ENCODE assay signal across 9 mouse cellular contexts in genomic region chr7:27302172-27302571, GRCm38 (mm10). TPM values are rescaled to one million over a fixed set of nuclear protein-coding genes. Genes with fewer than 3 reads are reported as not detected.
DNase-seq lines count a peak whose midpoint lies in the region; ATAC-seq and TF ChIP-seq lines count a peak whose summit lies in the region.
"Had no signal": no experiment of that assay in that cellular context is flagged by ENCODE, and none has a peak within 500 bp of the region (broad histone marks: within the 10 kb centered on the region; RNA-seq: fewer than 3 reads in every experiment).

No protein-coding gene starts in this region.

- H3K27me3 ChIP-seq in C2C12 (ENCODE audit: control insufficient read depth, insufficient read depth, insufficient read length), result no peaks in the 10 kb centered on the region
- no peaks in the 10 kb centered on the region for H3K27me3 ChIP-seq in Patski
- no peaks in the 10 kb centered on the region for H3K27me3 ChIP-seq in heart, adult 2 months (ENCODE audit: control insufficient read depth, insufficient read depth, low read length)

- no peak overlapping the region for H3K27ac ChIP-seq in heart, adult 2 months

- H3K9ac ChIP-seq in heart, adult 2 months (ENCODE audit: low read depth, low read length), result no peak overlapping the region

- TF ChIP-seq EP300 in heart, adult 2 months (IDR thresholded peaks at IDR 0.05; ENCODE audit: insufficient read depth, low read depth, low read length), result peak; percentile 96

- DNase-seq in Patski (ENCODE audit: low read depth, low spot score), result no peak
- DNase-seq in cerebellum, postnatal 25 days, result peak; percentile 78 to 86
- peak; percentile 76 to 81 for DNase-seq in heart, adult 2 months
- DNase-seq in kidney, postnatal 10 days, result peak; percentile 87
- peak; percentile 76 for DNase-seq in lung, adult 2 months
- peak; percentile 84 for DNase-seq in retina, embryonic 14.5 days (ENCODE audit: low spot score)

- 9% methylated on average over 11 of the region's 11 CpGs for WGBS in heart, adult 2 months
- 7% methylated on average over 11 of the region's 11 CpGs for WGBS in lung, adult 2 months

- peaks cover 1% of the 10 kb centered on the region for H3K4me1 ChIP-seq in heart, adult 2 months (ENCODE audit: control insufficient read depth, insufficient read depth, low read length)
- no peaks in the 10 kb centered on the region for H3K4me1 ChIP-seq in lung, adult 2 months (ENCODE audit: control insufficient read depth, insufficient read depth, low read length)

- CTCF ChIA-PET in Patski (lab: Charles Lee), result interaction anchor here (1.0 to 1.9 kb wide), 7 partner anchors 9 to 29 kb away, joined by 3 to 17 read pairs (median 5); no protein-coding TSS in a partner anchor

- ATAC-seq in Patski, result peak; percentile 52
- ATAC-seq in inflammation-experienced regulatory T-cells, adult 6 months, result no peak

- no peak overlapping the region for H3ac ChIP-seq in C2C12 (ENCODE audit: control insufficient read depth, insufficient read length, low read depth)

- no peak for TF ChIP-seq POLR2A in heart, adult 2 months (IDR thresholded peaks at IDR 0.05; ENCODE audit: insufficient read depth, low read depth, low read length)
- TF ChIP-seq POLR2A in lung, adult 2 months (IDR thresholded peaks at IDR 0.05; ENCODE audit: borderline replicate concordance, extremely low read depth, low read depth, low read length), result no peak

- POLR2A ChIA-PET in Patski (lab: Charles Lee), result no interaction called here

- H3K79me2 ChIP-seq in C2C12 (ENCODE audit: control insufficient read depth, insufficient read depth), result no peaks in the 10 kb centered on the region
- H3K79me2 ChIP-seq in heart, adult 2 months (replicated peaks; ENCODE audit: control insufficient read depth, insufficient read depth, low read length), result no peaks in the 10 kb centered on the region

- H3K4me3 ChIP-seq in C2C12 (ENCODE audit: insufficient read depth, poor library complexity, severe bottlenecking), result no peak overlapping the region
- no peak overlapping the region for H3K4me3 ChIP-seq in heart, adult 2 months
- H3K4me3 ChIP-seq in lung, adult 2 months (replicated peaks; ENCODE audit: extremely low read depth, low read depth, low read length), result no peak overlapping the region

- no peaks in the 10 kb centered on the region for H3K36me3 ChIP-seq in C2C12 (ENCODE audit: control insufficient read depth, insufficient read depth)
- H3K36me3 ChIP-seq in heart, adult 2 months (ENCODE audit: control insufficient read depth, insufficient read depth, low read length), result no peaks in the 10 kb centered on the region

- in situ Hi-C loops in Patski (cut with MboI; ENCODE audit: low pct_unique_long_range_greater_than_20kb), result no loop called here

- intact Hi-C loops in heart, adult 2 months (cut with DNase I), result loop anchor here (5.0 kb wide), 1 partner anchor 85 kb away; no protein-coding TSS in a partner anchor

- peak; percentile 18 for TF ChIP-seq CTCF in C2C12 (IDR thresholded peaks at IDR 0.05; ENCODE audit: control insufficient read depth, insufficient read depth, insufficient read length)
- TF ChIP-seq CTCF in Patski (IDR thresholded peaks at IDR 0.05), result peak; percentile 98
- peak; percentile 98 for TF ChIP-seq CTCF in heart, adult 2 months (IDR thresholded peaks at IDR 0.05)
- TF ChIP-seq CTCF in lung, adult 2 months (IDR thresholded peaks at IDR 0.05; ENCODE audit: insufficient read depth, low read length), result peak; percentile 98

- no peaks in the 10 kb centered on the region for H3K79me3 ChIP-seq in C2C12 (ENCODE audit: low read depth)

TF ChIP-seq in C2C12, 6 proteins besides CTCF, POLR2A, EP300 and RAD21:
- TF ChIP-seq CEBPB (IDR thresholded peaks at IDR 0.05; ENCODE audit: low read depth), result no peak
- TF ChIP-seq MAX (IDR thresholded peaks at IDR 0.05), result no peak
- TF ChIP-seq MYOG (IDR thresholded peaks at IDR 0.05; ENCODE audit: control insufficient read depth, extremely low read depth, insufficient read length), result no peak
- TF ChIP-seq MYOD1 (IDR thresholded peaks at IDR 0.05; ENCODE audit: control insufficient read depth, insufficient read length, low read depth), result no peak
- TF ChIP-seq USF1 (IDR thresholded peaks at IDR 0.05; ENCODE audit: low read depth), result no peak
- no peak for TF ChIP-seq FOSL1 (IDR thresholded peaks at IDR 0.05; ENCODE audit: insufficient read depth, low read length, poor library complexity, severe bottlenecking)

RNA-seq across cellular contexts. Expression of gene Ltbp4, which starts 35.3 kb away (rescaled TPM):
- polyA plus RNA-seq in C2C12 (2012; fragmentation: generic; extraction: Trizol) (22.9 TPM), Patski (2021) (10.3 TPM)
- 100 to 1,000 TPM; 187 to 221 TPM for total RNA-seq in heart, adult 2 months (2021)
- polyA plus RNA-seq in heart, adult 2 months (2012; rRNA removed), result 349 and 374 TPM in 2 replicates
- 496 and 612 TPM in 2 replicates for polyA plus RNA-seq in lung, adult 2 months (2012; rRNA removed)
- 1 to 10 TPM in 1 of 3 experiments, under 1 TPM in 2; 0.45 to 1.2 (median 0.50) TPM for polyA plus RNA-seq in inflammation-experienced regulatory T-cells, adult 6 months (2017; shearing (Covaris generic))

RNA-seq across cellular contexts. Expression of gene Numbl, which starts 43.9 kb away (rescaled TPM):
- polyA plus RNA-seq in C2C12 (2012; fragmentation: generic; extraction: Trizol) (11.7 TPM), Patski (2021) (9.6 TPM)
- 1 to 10 TPM; 3.7 to 6.1 TPM for total RNA-seq in heart, adult 2 months (2021)
- polyA plus RNA-seq in heart, adult 2 months (2012; rRNA removed), result 7.8 and 9.7 TPM in 2 replicates
- 33.0 and 36.4 TPM in 2 replicates for polyA plus RNA-seq in lung, adult 2 months (2012; rRNA removed)
- under 1 TPM; 0.15 to 0.38 (median 0.15) TPM for polyA plus RNA-seq in inflammation-experienced regulatory T-cells, adult 6 months (2017; shearing (Covaris generic))

RNA-seq across cellular contexts. Expression of gene Shkbp1, which starts 53.6 kb away (rescaled TPM):
- polyA plus RNA-seq in C2C12 (2012; fragmentation: generic; extraction: Trizol) (27.6 TPM), Patski (2021) (24.7 TPM)
- 1 to 10 TPM; 4.6 to 7.1 TPM for total RNA-seq in heart, adult 2 months (2021)
- 17.3 and 20.2 TPM in 2 replicates for polyA plus RNA-seq in heart, adult 2 months (2012; rRNA removed)
- 76.4 and 85.1 TPM in 2 replicates for polyA plus RNA-seq in lung, adult 2 months (2012; rRNA removed)
- 10 to 100 TPM; 46.9 to 59.2 (median 50.1) TPM for polyA plus RNA-seq in inflammation-experienced regulatory T-cells, adult 6 months (2017; shearing (Covaris generic))

RNA-seq across cellular contexts. Expression of gene Gm20479, which starts 55.0 kb away (rescaled TPM):
- polyA plus RNA-seq in C2C12 (2012; fragmentation: generic; extraction: Trizol), result not detected
- 0.64 TPM for polyA plus RNA-seq in Patski (2021)
- total RNA-seq in heart, adult 2 months (2021), result under 1 TPM in 1 of 2 experiments, not detected in 1; 0.52 TPM
- not detected in 2 replicates for polyA plus RNA-seq in heart, adult 2 months (2012; rRNA removed)
- not detected in 2 replicates for polyA plus RNA-seq in lung, adult 2 months (2012; rRNA removed)
- polyA plus RNA-seq in inflammation-experienced regulatory T-cells, adult 6 months (2017; shearing (Covaris generic)), result 1 to 10 TPM in 1 of 3 experiments, not detected in 2; 4.0 TPM
- polyA plus RNA-seq: gonadal fat pad, adult 2 months had no signal

Comparison
In these comparisons a context has a peak if more than half of its experiments do, and no peak if none do; other contexts are left out.
1. CTCF ChIP-seq: peak in every context shown above with its lines; median percentile 98 in Patski; 98 in heart, adult 2 months; 98 in lung, adult 2 months; 18 in C2C12.
2. RNA of gene Ltbp4, which starts 35.3 kb away (polyA plus RNA-seq): 496 to 612 TPM in lung, adult 2 months and 349 to 374 TPM in heart, adult 2 months; 22.9 TPM in C2C12 (single experiment), 10.3 TPM in Patski (single experiment) and 0.45 to 1.2 TPM in inflammation-experienced regulatory T-cells, adult 6 months; every median in the first group is over 10 times any median in the second.